Mouse (Mus musculus) brain, embryonic 18.5 days (tissue): ENCODE results near the gene Gal3st2c.
"Not testable (repeated sequence)": the region's sequence is repeated elsewhere in the genome, so short reads cannot be mapped to it uniquely, and the experiment has no call there.

Experiments
- DNase-seq: peaks from one replicate; pipeline ENCODE4 v3.0.0-alpha.2; 2012; ENCODE audit warnings: low read depth, low spot score

Gene Gal3st2c

DNA sequence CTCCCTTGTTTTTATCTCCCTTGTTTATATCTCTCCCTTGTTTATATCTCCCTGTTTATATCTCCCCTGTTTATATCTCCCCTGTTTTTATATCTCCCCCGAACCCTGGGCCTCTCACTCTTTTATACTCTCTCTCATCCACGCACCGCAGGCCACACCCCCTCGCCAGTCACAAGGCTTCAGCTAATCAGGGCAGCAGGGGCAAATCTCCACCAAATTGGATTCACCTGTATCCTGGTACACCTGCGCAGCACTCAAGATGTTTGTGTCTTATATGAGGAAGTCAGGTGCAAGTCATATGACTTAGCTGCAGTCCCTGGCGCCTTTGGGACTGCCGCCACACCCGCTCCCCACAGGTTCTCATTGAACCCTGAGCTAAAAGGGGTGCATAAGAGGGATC lies at the start of gene Gal3st2c:
TSS of gene Gal3st2c (plus strand) at position 301 of the 400 bp plus-strand sequence.
- DNase-seq: not testable (repeated sequence)

DNA sequence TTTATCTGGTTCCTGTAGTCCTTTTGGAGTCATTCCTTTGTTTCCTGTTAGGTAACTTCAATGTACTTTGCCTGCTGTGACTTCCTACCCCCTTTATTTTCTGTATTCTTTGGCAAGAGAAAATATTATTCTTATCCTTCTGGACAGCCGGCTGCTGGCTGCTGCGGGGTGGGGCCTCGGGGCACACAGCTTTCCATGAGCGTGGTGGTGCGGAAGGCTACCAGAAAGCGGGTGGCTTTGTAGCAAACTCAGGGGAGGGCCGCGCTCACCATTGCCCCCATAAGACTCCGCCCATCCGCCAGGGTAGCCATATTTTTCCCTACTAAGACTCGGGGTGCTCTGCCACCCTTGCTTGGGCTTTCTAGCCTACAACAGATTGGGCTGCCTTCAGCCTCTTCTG lies 41.2 kb upstream of the Gal3st2c start:
- DNase-seq: not testable (repeated sequence)

DNA sequence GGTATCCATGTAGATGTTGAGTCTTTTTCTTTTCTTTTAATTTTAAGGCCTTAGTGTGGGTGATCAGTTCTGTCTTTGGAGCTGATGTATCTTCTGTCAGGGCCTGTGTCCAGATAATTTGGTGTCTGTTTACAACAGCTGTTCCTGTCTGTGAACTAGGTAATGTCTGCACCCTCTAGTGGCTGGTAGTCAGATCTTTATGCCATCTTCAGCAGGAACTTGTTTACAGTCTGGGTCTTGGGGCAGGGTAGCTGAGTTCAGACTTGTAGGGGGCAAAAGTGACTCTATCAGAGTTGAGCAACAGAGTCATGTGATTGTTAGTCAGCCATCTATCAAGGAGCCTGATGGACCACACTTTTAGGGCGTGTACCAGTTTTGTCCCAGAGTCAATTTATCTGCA lies 23.8 kb upstream of the Gal3st2c start:
- not testable (repeated sequence) for DNase-seq

DNA sequence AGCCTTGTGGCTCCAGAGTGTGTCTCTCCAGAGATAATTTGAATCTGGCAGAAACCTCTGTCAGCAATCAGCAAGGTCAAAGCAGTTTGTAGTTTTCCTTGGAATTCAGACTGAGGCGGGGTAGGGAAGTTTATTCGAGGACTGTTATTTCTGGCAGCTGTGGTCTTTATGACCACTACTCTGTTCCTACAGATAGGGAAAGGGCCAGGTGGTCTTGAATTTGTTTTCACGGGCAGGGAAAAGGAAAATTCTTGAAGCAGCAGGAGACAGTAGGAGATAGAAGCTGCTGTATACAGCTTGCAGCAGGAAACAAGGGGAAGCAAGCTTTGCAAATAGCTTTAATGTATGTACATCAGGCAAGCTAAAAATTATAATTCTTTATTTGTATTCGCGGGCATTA lies 19.9 kb upstream of the Gal3st2c start:
- DNase-seq: not testable (repeated sequence)

DNA sequence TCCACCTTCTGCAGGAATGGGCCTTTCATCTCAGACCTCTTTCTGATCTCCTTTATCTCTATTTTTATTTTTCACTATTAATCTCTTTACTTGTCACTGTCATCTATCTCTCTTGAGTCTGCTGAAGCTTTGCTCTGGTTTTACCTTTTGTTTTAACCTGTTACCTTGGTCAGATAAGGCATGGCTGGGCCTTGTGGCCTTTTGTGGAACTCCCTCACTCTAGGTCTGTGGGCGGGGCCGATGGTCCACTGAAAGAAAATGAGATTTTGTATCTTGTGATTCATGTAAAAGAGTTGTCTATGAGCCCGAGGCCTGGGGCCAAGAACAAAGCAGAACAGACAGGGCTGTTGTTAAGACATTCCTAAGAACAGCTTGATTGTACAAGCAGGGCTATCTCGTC lies 19.5 kb upstream of the Gal3st2c start:
- DNase-seq: not testable (repeated sequence)

DNA sequence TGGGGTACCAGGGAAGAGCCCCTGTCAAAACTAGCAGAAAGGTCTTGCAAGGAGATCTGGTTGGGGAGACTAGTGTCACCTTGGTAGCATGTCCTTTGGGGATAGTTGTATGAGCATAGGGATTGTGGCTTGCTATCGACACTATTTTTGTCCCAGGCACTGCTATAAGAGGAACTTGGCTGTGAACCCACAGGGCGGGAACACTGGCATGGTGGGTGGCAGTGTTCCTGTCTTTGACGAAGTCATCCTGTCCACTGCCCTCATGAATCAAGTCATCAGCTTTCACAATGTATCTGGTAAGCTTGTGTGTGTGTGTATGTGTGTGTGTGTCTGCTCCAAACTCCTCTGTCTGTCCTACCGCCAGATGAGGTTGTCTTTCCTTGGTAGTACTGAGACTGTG lies 14.5 kb upstream of the Gal3st2c start:
- not testable (repeated sequence) for DNase-seq

DNA sequence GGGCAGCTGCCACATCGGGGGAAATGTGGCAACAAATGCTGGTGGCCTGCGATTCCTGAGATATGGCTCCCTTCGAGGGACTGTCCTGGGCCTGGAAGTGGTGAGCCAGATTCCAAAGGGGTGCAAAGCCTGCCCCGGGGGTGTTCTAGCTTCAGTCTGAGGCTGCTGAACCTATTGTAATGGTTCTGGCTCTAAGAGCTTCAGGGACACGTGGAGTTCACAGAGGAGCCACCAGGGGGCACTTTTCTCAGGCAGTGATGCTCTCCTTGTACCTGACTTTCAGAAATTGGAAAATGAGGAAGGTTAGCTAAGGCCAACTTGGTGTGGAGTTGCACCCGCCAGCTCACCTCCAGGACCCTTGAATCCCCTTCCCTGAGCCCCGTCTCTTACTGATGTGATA lies 12.0 kb upstream of the Gal3st2c start:
- not testable (repeated sequence) for DNase-seq

DNA sequence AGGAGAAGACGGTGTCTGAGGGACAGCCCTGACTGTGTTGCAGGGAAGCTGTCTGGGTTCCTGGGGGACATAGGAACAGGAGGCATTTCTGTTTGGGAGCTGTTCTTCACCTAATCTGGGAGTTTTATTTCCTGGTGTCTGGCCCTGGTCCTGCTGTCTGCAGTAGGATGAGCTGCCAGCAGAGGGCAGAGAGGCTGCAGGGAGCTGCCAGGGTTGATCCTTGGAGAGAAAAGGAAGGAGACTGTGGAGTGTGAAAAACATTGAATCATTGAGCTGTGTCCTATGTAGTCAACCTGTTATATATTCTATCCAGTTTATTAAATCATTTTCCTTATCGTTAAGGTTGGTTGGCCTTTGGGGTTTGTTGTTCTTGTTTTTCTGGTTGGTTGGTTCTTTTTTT lies 9.4 kb upstream of the Gal3st2c start:
- DNase-seq: not testable (repeated sequence)

DNA sequence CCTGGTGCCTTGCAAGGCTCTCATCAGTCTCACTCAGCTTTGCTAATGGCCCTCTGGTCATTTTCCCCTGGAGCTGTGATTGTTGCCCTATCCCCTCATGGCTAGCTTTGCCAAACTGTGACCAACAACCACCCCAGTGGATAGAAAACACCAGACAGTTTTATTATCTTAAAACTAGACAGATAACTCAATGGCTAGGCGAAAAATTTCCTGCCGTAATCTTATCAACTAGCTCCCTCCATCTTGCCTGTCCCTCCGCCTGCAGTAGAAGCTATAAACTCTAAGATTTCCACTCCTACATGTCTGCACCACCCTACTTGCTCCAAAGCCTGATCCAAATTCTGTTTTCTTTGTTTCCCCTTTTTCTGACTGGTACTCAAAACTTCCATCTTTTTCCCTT lies 4.1 kb upstream of the Gal3st2c start:
- DNase-seq: no peak

DNA sequence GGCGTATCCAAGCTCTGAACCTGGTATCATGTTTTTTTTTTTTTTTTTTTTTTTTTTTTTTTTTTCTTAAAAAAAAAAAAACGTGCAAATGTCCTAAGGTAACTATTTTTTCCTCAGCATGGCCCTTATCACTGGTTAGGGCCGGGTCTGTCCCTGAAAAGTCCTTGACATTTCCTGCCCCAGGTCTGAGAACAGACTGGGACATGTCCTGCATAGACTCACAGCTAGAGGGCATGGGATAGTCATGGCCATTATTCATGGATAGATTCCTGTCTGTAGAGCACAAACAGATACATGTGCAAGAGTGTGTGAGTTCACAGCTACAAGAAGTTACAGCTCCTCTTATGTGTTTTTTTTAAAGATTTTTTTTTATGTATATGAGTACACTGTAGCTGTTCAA lies 1.5 kb upstream of the Gal3st2c start:
- DNase-seq: no peak

DNA sequence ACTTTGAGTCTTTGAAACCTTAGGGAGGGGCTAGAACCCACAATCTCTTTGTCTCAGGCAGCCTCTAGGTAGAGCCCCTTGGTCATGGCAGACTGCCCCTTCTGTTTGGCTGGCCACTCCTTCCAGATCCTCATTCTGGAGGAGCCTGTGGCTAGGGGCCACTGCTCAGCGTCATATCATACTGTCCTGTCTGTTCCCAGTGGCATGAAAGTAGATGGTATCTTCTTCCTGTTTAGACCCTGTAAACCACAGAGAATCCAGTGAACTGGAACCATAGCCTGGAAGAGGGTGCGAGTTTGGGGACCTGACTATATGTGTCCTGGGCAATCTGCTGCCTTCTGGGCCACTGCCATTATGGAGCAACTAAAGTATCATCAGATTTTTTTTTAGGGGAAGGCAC lies 759 bp downstream of the Gal3st2c start:
- DNase-seq: not testable (repeated sequence)

DNA sequence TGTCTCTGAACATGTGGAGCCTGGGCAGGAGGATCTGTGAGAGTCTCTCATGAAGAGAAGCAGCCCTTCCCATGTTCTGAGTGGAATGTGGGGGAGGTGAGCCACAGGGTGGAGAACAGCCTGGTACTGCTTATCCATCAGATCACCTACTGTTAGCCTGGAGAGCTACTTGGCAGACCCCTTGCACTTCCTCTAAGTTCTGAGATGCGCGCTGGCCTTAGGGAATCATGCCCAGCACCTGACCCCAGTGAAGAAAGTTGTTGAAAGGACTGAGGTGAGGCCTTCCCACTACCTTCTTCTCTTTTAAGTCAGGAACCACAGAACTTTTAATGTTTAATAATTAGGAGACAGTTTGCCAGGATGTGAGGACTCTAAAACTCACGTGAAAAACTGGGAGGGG lies 1.2 kb downstream of the Gal3st2c start:
- not testable (repeated sequence) for DNase-seq

DNA sequence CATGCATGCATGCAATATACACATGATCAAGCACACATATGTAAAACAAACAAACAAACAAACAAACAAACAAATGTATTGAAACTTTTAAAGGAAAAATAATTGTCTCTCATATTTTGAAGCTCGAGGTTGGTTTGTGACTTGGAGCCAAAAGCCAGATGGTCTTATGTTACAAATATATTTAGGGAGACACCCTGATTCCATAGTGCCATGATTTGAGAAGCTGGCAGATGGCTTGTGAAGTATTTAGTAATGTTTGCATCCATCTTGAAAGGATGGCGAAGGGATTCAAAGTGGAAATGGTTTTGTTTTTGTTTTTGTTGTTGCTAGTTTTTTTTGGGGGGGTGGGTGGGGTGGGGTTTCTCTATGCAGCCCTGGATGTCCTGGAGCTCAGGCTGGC lies 10.7 kb downstream of the Gal3st2c start:
- DNase-seq: peak; percentile 6

DNA sequence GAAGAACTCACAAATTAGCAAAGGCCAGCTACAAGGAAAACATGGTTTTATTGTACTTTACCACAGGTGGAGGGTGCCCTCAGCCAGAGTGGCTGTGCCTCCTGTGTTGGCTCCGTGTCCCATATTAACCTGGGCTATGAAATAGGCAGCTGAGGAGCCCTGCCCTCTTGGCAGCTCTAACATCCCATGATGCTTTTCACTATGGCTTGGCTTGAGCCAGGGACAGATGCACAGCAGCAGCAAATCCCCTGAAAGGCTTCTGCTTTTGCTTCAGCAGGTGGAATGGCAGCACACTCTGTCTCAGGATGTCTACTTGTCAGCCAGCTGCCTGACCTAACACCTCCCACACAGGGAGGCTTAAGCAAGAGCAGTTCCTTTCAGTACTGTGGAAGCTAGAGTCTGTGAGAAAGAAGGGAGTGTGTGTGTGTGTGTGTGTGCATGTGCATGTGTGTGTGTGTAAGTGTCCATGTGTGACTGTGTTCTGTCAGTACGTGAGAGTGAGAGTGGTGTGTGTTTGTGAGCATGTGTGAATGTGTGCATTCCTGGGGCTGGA lies 15.7 kb downstream of the Gal3st2c start:
- DNase-seq: not testable (repeated sequence)

DNA sequence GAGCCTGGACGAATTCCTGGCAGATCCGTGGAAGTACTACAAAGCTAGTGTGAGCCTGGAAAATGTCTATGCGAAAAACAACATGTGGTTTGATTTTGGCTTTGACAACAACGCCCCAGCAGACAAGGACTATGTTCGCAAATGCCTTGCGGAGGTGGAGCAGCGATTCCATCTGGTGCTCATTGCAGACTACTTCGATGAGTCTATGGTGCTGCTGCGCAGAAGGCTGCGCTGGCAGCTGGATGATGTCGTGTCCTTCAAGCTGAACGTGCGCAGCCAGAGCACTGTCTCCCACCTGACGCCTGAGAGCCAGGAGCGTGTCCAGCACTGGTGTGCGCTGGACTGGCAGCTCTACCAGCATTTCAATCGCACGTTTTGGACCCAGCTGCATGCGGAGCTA lies 18.5 kb downstream of the Gal3st2c start:
- DNase-seq: not testable (repeated sequence)

DNA sequence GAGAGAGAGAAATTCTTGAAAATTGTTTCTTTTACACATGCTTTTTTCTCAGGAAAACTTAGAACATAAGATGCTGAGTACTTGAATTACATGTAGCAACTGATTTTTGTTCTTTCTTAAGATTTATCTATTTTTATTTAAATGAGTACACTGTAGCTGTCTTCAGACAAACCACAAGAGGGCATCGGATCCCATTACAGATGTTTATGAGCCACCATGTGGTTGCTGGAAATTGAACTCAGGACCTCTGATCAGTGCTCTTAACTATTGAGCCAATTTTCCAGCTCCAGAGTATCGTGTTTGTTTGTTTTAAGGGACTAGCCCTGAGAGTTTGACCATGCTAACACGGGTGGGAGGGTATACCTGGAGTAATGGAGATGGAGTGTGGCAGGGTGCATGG lies 21.3 kb downstream of the Gal3st2c start:
- DNase-seq: no peak

DNA sequence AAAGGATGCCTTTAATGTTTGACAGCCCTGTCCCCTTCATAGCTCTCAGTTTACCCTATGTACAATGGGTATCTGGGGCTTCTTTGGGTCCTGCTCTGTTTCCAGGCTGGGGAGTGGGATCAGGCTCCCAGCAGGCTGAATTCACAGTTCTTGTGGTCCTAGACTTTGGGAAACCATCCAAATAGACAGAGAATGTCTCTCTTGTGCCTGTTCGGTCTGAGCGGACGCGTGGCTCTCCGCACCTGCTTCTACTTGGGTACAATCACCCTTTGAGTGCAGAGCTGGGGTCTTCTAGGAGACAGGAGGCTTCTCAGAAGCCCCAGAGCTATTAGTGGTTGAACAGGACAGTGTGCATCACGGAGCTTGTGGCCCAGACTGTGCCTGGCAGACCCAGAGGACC lies 29.8 kb downstream of the Gal3st2c start, which contains the start of gene Neu4:
TSS of gene Neu4 (plus strand) at position 301 of the 400 bp plus-strand sequence.
- no peak for DNase-seq

DNA sequence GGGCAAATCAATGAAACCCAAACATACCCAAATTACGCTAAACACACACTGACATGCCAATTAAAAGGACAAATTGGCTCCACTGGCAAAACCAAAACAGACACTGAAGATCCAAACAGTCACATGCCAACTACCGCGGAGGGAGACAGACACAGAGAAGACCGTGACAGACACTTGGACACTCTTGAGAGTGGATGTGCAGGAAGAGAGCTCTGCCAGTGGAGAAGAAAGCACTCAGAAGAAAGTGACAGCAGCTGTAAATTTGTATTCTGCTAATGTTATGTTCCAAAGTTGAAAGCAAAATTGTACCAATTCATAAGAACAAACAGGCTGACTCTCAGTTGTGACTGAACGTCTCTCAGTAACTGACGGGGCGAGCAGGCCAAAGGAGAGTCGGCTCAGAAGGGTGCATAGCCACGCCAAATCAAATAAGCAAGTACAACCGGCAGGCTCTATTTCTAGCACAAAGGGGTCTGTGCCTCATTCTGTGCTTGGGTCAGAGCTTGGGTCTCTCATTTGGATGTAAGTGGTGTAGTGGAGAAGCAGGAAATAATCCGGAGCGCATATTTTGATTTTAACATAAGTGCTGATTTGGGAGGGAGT lies 37.3 kb downstream of the Gal3st2c start:
- DNase-seq: no peak

DNA sequence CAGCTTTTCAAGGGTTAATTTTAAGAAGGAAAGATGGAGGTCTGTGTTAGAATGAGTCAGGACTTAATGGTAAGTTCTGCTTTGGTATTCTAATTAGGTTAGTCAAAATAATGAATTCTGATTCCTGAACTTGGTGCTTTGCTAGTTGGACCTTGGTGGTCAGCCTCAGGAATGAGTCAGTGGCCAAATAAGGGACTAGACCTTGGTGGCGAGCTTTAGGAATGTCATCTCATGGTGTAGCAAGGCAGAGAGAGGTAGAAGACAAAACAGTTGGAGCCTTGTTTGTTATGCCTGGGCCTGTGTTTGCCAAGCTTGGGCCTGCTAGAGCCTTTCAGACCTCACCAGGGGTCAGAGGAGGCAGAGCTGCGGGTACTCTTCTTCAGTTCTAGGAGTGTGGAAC lies 38.4 kb downstream of the Gal3st2c start:
- DNase-seq: no peak

DNA sequence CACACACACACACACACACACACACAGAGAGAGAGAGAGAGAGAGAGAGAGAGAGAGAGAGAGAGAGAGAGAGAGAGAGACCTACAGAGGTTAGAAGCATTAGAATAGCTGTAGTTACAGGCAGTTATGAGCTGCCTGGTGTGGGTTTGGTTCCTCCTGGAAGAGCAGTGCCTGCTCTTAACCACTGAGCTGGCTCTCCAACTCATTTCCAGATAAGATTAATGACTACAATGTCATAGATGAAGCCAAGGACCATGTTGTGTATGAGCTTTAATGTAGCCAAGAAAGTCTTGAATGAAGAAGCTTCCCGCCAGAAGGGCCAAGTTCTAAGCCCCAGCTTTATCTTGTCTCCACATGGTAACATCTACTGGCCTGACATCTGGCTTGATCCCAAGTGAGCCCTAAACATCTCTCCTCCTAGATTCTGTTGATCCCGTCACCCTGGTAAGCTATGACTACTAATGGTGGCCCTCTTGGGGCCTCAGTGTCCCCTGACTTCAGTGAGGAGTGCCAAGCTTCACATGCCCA lies 42.8 kb downstream of the Gal3st2c start:
- no peak for DNase-seq

DNA sequence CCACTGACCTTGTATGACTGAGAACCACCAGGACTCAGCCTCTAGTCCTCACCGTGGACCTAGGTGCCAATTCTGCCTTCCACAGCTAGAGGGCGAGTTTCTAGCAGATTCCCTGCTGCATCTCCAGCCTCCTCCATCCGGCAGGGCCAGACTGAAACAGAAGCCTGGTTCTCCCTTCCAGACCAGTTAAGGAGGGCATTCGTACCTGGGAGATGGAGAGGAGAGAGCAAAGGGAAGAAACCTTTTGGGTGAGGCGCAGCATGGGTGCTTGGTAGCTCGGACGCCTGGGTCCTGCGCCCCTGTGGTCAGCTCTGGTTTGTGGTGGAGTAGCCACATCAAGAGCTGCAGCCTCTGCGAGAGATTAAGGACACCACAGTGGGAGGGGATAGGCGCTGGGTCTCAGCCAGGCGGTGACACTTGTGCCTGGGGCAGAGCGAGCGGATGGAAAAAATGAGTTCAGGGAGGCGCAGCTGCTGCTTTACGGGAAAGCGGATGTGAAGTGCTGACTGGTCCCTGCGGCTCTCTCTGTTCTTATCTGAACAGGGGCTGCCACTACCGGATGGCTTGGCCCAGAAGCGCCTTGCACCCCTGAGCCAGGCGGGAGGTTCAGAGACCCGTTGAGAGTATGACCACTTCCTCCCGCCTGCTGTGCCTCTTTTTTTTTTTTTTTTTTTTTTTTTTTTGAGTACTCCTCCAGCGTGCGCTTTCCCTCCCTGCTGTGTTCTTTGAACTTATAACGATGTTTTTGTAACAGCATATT lies 44.9 kb downstream of the Gal3st2c start:
- DNase-seq: peak; percentile 34

DNA sequence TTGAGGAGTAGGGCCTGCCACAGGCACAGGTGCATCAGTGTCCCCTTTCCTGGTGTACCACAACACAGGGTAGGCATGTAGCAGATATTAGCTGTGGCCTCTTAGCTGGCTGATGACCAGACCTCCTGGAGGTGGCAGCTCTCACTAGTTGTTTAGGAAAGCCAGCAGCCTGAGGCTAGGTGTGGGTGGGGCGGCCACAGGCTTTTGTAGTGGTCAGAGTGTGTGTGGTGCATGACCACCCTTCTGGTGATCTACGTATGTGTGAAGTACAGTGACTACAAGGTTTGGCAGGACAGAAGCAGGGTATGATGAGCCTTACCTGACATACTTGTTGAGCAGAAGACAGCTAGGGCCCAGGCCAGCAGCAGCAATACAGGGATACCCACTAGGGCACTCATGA lies 50.1 kb downstream of the Gal3st2c start:
- DNase-seq: no peak

DNA sequence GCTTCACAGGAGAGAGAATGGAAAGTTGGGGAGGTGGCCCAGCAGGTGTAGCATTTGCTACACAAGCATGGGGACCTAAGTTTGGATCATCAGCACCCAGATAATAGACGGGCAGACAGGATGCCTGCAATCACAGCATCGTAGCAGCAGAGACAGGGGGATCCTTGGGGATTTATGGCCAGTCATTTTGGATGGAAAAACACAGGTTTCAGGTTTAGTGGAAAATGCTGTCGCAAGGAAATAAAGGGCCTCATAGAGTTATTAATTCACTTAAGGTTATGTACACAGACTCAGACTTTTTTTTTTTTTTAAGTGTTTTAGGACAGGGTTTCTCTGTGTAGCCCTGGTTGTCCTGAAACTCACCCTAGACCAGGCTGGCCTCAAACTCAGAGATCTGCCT lies 55.2 kb downstream of the Gal3st2c start:
- DNase-seq: no peak
